Mouse (Mus musculus): ENCODE measurements around the gene Theg. TPM values are rescaled to one million over a fixed set of nuclear protein-coding genes. Genes with fewer than 3 reads are reported as not detected.

Theg gene
- total RNA-seq, 2 experiments from 2014 or later: not detected

- DNase-seq (ENCODE audit: low spot score in 2 of 2): no peak
- intact Hi-C loops (cut with DNase I): loop anchor here (1.0 kb wide), 2 partner anchors 54 to 69 kb away; partner anchors contain the start of gene Madcam1
Observed at GRCm38 (mm10) chr10:79595590-79595929, 8.4 kb upstream of the Theg start.

GRCm38 (mm10) chr10:79594872-79595589 is 7.9 kb upstream of the Theg start:
- DNase-seq (ENCODE audit: low spot score in 2 of 2): peak; percentile 75 to 80
- intact Hi-C loops (cut with DNase I): loop anchor here (1.0 kb wide), 2 partner anchors 54 to 69 kb away; partner anchors contain the start of gene Madcam1

- intact Hi-C loops (cut with DNase I): no loop called here
- DNase-seq (ENCODE audit: low spot score in 2 of 2): no peak
Observed at GRCm38 (mm10) chr10:79594111-79594510, 7.0 kb upstream of the Theg start.

- no peak for DNase-seq (ENCODE audit: low spot score in 2 of 2)
- intact Hi-C loops (cut with DNase I): no loop called here
Observed at GRCm38 (mm10) chr10:79590702-79591101, 3.6 kb upstream of the Theg start.

GRCm38 (mm10) chr10:79587752-79588126 is 608 bp upstream of the Theg start:
- intact Hi-C loops (cut with DNase I): no loop called here
- no peak for DNase-seq (ENCODE audit: low spot score in 2 of 2)

GRCm38 (mm10) chr10:79586243-79586642 is 888 bp downstream of the Theg start:
- intact Hi-C loops (cut with DNase I): no loop called here
- no peak for DNase-seq (ENCODE audit: low spot score in 2 of 2)

GRCm38 (mm10) chr10:79585723-79586122 is 1.4 kb downstream of the Theg start:
- no peak for DNase-seq (ENCODE audit: low spot score in 2 of 2)
- intact Hi-C loops (cut with DNase I): no loop called here

- intact Hi-C loops (cut with DNase I): no loop called here
Observed at GRCm38 (mm10) chr10:79585136-79585535, 2.0 kb downstream of the Theg start.

GRCm38 (mm10) chr10:79584426-79584825 is 2.7 kb downstream of the Theg start:
- DNase-seq (ENCODE audit: low spot score in 2 of 2): no peak
- intact Hi-C loops (cut with DNase I): no loop called here

More at GRCm38 (mm10) chr10:79585136-79585535, 2.0 kb downstream of the Theg start:
- DNase-seq (ENCODE audit: low spot score in 2 of 2): no peak

- DNase-seq (ENCODE audit: low spot score in 2 of 2): no peak
- intact Hi-C loops (cut with DNase I): no loop called here
Observed at GRCm38 (mm10) chr10:79584021-79584420, 3.1 kb downstream of the Theg start.

- intact Hi-C loops (cut with DNase I): no loop called here
- no peak for DNase-seq (ENCODE audit: low spot score in 2 of 2)
Observed at GRCm38 (mm10) chr10:79581501-79581900, 5.6 kb downstream of the Theg start.

- intact Hi-C loops (cut with DNase I): no loop called here
- DNase-seq (ENCODE audit: low spot score in 2 of 2): peak in 1 of 2 experiments; percentile 37
Observed at GRCm38 (mm10) chr10:79580811-79581210, 6.3 kb downstream of the Theg start.

GRCm38 (mm10) chr10:79580356-79580755 is 6.8 kb downstream of the Theg start:
- no peak for DNase-seq (ENCODE audit: low spot score in 2 of 2)
- intact Hi-C loops (cut with DNase I): no loop called here

- no peak for DNase-seq (ENCODE audit: low spot score in 2 of 2)
- intact Hi-C loops (cut with DNase I): no loop called here
Observed at GRCm38 (mm10) chr10:79579781-79580180, 7.3 kb downstream of the Theg start.

GRCm38 (mm10) chr10:79578891-79579290 is 8.2 kb downstream of the Theg start:
- intact Hi-C loops (cut with DNase I): no loop called here
- DNase-seq (ENCODE audit: low spot score in 2 of 2): no peak

- intact Hi-C loops (cut with DNase I): no loop called here
- DNase-seq (ENCODE audit: low spot score in 2 of 2): no peak
Observed at GRCm38 (mm10) chr10:79578276-79578675, 8.9 kb downstream of the Theg start.

- intact Hi-C loops (cut with DNase I): no loop called here
- DNase-seq (ENCODE audit: low spot score in 2 of 2): no peak
Observed at GRCm38 (mm10) chr10:79577376-79577775, 9.8 kb downstream of the Theg start.

- peak in 1 of 2 experiments; percentile 64 for DNase-seq (ENCODE audit: low spot score in 2 of 2)
- intact Hi-C loops (cut with DNase I): no loop called here
Observed at GRCm38 (mm10) chr10:79575754-79576153, 11.4 kb downstream of the Theg start.

- intact Hi-C loops (cut with DNase I): no loop called here
- DNase-seq (ENCODE audit: low spot score in 2 of 2): no peak
Observed at GRCm38 (mm10) chr10:79574796-79575195, 12.3 kb downstream of the Theg start.

GRCm38 (mm10) chr10:79574350-79574749 is 12.8 kb downstream of the Theg start:
- intact Hi-C loops (cut with DNase I): no loop called here
- DNase-seq (ENCODE audit: low spot score in 2 of 2): no peak

GRCm38 (mm10) chr10:79573611-79574010 is 13.5 kb downstream of the Theg start:
- intact Hi-C loops (cut with DNase I): no loop called here
- no peak for DNase-seq (ENCODE audit: low spot score in 2 of 2)

GRCm38 (mm10) chr10:79571314-79571713 is 15.8 kb downstream of the Theg start:
- intact Hi-C loops (cut with DNase I): no loop called here

More at GRCm38 (mm10) chr10:79571314-79571713, 15.8 kb downstream of the Theg start:
- DNase-seq (ENCODE audit: low spot score in 2 of 2): no peak
